Mouse (Mus musculus): Measurements from ENCODE around the gene Gm20604.

DNA sequence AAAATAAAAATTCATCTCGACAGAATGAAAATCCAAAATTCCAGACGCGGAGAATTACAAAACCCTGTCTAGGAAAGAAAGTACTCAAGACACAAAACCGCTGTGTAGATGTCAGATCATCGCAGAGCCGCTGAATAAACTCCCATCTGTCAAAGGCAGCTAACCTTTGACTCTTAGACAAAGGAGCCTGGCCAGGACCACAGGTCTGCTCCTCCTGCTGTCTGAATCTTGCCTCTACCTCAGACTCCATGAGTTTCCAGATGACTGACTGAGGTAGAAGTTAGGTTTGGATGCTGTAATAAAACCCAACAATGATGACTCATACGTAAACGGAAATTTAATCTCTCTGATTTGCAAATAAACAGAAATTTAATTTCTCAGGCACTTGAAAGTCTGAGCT is 35.5 kb downstream of the Gm20604 start:
- TF ChIP-seq CTCF (IDR thresholded peaks at IDR 0.05; ENCODE audit: extremely low read depth, insufficient read depth, low read length) (no peak), POLR2A (IDR thresholded peaks at IDR 0.05; ENCODE audit: extremely low read depth, insufficient read depth, low read length) (no peak)

All from cortical plate, adult 2 months (tissue).